Mouse (Mus musculus) heart, postnatal 0 days (tissue): ENCODE data around the gene Hmga1. TPM values are rescaled to one million over a fixed set of nuclear protein-coding genes. Genes with fewer than 3 reads are reported as not detected.

Source experiments
- ATAC-seq: fragments of 200-750 bp; cut with Nextera tagmentation; 2 replicates; pipeline ENCODE4 v1.8.0; 2017; ENCODE audit warnings: low read depth, moderate number of reproducible peaks, moderate library complexity; ENCODE audit not compliant: insufficient read depth
- DNase-seq: peaks from one replicate; pipeline ENCODE4 v3.0.0-alpha.2; 2016; ENCODE audit warnings: low spot score
- H3K27ac ChIP-seq: fragments of 300-500 bp; sonication (generic); 2 replicates; pipeline ENCODE4 v1.5.1; 2014; ENCODE audit warnings: low read depth, mild to moderate bottlenecking
- H3K27me3 ChIP-seq: fragments of 300-500 bp; sonication (generic); 2 replicates; pipeline ENCODE4 v1.6.1; 2014; ENCODE audit warnings: low read length, mixed read lengths; ENCODE audit not compliant: control insufficient read depth, insufficient read depth
- H3K36me3 ChIP-seq: fragments of 300-500 bp; sonication (generic); replicated peaks from 2 replicates; pipeline ENCODE4 v1.6.1; 2014; ENCODE audit warnings: low read length, mixed read lengths; ENCODE audit not compliant: control insufficient read depth, insufficient read depth
- H3K4me1 ChIP-seq: fragments of 300-500 bp; sonication (generic); 2 replicates; pipeline ENCODE4 v1.6.1; 2014; ENCODE audit warnings: antibody characterized with exemption; ENCODE audit not compliant: control insufficient read depth, insufficient read depth
- H3K4me2 ChIP-seq: fragments of 300-500 bp; sonication (generic); 2 replicates; pipeline ENCODE4 v1.6.1; 2014; ENCODE audit warnings: low read depth, mild to moderate bottlenecking, low read length, moderate library complexity
- H3K4me3 ChIP-seq: fragments of 300-500 bp; sonication (generic); 2 replicates; pipeline ENCODE4 v1.5.1; 2014; ENCODE audit warnings: low read depth, low read length
- H3K9ac ChIP-seq: fragments of 300-500 bp; sonication (generic); replicated peaks from 2 replicates; pipeline ENCODE4 v1.6.1; 2014; ENCODE audit warnings: low read depth, low read length, mixed read lengths
- H3K9me3 ChIP-seq: fragments of 300-500 bp; sonication (generic); replicated peaks from 2 replicates; pipeline ENCODE4 v1.6.1; 2016; ENCODE audit warnings: low read length; ENCODE audit not compliant: control insufficient read depth
- CTCF ChIP-seq: IDR thresholded peaks from 2 replicates; pipeline ENCODE4 v1.5.1; 2016; ENCODE audit warnings: antibody characterized with exemption, control low read depth, low read depth
- EP300 ChIP-seq: IDR thresholded peaks from 2 replicates; pipeline ENCODE4 v1.6.1; 2016; ENCODE audit warnings: antibody characterized with exemption, low read depth
- WGBS: fragments of 180-500 bp; shearing (Covaris S2); extraction: QIAGEN DNeasy Blood & Tissue Kit; methylation state at CpG from one replicate; pipeline ENCODE4 v1.1.7; 2014; 5-methylcytosine and 5-hydroxymethylcytosine counted together
- polyA plus RNA-seq: library from polyadenylated mRNA; unstranded; fragments of >200 nt; fragmentation: Nextera tagmentation; extraction: Ambion mirVana; gene quantifications from 2 replicates; pipeline ENCODE4 v1.2.1, GENCODE M21; 2015
- total RNA-seq: library from RNA; depleted of rRNA; stranded (reverse); fragments of >200 nt; gene quantifications from 2 replicates; pipeline ENCODE4 v1.2.3, GENCODE M21; 2014; ENCODE audit warnings: low replicate concordance

Hmga1 gene
- total and polyA plus RNA-seq, 2 experiments from 2014 or later, result 59.7 to 108 TPM

DNA sequence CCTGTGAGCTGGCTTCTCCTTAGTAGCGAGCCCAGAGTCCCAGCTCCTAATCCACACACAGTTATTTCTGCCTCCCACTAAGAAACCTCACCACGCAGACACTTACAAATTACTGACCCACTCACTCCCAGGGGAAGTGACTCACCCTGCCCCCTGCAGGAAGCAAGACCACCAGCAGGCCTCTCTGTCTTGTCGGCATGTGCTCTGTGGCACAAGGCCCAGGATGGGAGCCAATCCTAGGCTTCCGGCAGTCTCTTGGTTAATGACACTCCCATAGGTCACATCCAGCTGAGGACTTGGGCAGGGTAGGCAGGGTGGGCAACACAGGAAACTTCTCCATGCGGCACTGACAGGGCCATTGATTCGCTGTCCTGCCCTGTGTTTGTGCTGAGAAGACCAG, 21.2 kb downstream of the Hmga1 start:
- TF ChIP-seq CTCF (peak; percentile 34), EP300 (no peak)
- DNase-seq (no peak), ATAC-seq (peak; percentile 49)
- H3K9ac ChIP-seq, result no peak overlapping the region
- peaks cover 46% of the 10 kb centered on the region for H3K36me3 ChIP-seq
- H3K27ac ChIP-seq, result no peak overlapping the region
- peaks cover 4% of the 10 kb centered on the region; the same call in 1 of the 2 replicates for H3K4me1 ChIP-seq
- 63% methylated on average over 6 of the region's 6 CpGs for whole genome bisulfite sequencing
- no peak overlapping the region for H3K4me2 ChIP-seq
- no peaks in the 10 kb centered on the region for H3K9me3 ChIP-seq
- no peak overlapping the region for H3K4me3 ChIP-seq
- no peaks in the 10 kb centered on the region for H3K27me3 ChIP-seq

- DNase-seq (no peak), ATAC-seq (no peak)
- no peak for TF ChIP-seq CTCF
- TF ChIP-seq EP300, result no peak
- no peaks in the 10 kb centered on the region for H3K9me3 ChIP-seq
- 92% methylated on average over 10 of the region's 10 CpGs for WGBS
- no peak overlapping the region for H3K4me2 ChIP-seq
- peaks cover 56% of the 10 kb centered on the region for H3K36me3 ChIP-seq
- H3K27ac ChIP-seq, result no peak overlapping the region
- H3K27me3 ChIP-seq, result no peaks in the 10 kb centered on the region
- H3K4me1 ChIP-seq, result peaks cover 8% of the 10 kb centered on the region; the same call in 1 of the 2 replicates
- H3K9ac ChIP-seq, result no peak overlapping the region
- H3K4me3 ChIP-seq, result no peak overlapping the region
Observed at GRCm38 (mm10) chr17:27578487-27578886, 22.2 kb downstream of the Hmga1 start.

DNA sequence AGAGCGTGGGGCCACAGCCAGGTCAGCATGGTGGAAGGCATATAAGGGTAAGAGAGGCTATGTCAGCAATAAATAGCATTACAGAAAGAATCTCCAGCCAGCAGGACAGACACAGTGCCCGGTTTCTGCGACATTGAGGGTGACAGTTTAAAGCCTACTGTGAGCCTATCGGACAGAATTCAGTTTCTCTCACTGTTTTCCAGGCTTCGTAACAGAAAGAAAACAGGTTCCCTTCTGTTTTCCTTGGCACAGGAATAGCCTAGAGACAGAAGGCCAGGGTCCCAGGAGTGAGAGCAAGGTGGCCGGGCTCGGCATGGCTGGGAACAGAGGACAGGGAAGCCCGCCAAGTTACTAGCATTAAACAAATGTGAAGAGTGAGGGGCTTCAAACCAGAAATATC, 23.5 kb downstream of the Hmga1 start:
- no peak overlapping the region for H3K9ac ChIP-seq
- ATAC-seq, result no peak
- no peak overlapping the region for H3K4me2 ChIP-seq
- H3K9me3 ChIP-seq, result no peaks in the 10 kb centered on the region
- no peak overlapping the region for H3K27ac ChIP-seq
- H3K4me1 ChIP-seq, result peaks cover 4% of the 10 kb centered on the region; the same call in 1 of the 2 replicates
- DNase-seq, result no peak
- no peak overlapping the region for H3K4me3 ChIP-seq
- 80% methylated on average over 8 of the region's 8 CpGs for WGBS
- H3K27me3 ChIP-seq, result no peaks in the 10 kb centered on the region
- peaks cover 61% of the 10 kb centered on the region for H3K36me3 ChIP-seq
- no peak for TF ChIP-seq CTCF

DNA sequence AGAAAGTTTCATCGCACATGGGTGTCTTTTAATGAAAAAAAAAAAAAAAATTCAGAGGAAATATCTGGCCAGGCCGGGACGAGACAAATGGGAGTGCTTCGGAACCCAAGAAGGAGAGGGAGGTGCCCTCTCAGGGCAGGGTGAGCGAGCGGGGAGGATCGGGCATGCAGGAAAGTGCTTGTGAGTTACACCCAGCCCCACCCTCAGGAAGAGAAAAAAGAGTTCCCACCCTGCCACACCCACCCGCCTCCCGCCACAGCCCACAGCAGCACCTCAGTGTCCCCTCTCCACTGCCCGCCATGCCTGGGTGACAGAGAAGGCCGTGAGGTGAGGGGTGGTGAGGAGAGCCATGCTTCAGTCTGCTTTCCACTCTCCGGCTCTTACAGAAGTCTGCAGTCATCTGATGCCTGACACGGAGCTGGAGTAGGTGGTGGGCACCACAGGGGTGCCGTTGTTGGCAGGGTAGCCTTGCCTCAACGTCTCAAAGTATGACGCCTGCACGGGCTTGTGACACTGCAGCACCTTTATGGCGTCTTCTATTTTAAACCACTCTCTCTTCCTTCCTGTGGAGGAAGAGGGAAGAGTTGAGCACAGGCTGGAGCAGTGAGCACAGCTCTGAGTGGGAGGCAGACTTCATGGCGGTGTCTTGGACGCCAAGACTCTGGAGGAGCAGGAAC, 24.2 kb downstream of the Hmga1 start:
- peaks cover 67% of the 10 kb centered on the region for H3K36me3 ChIP-seq
- 84% methylated on average over 18 of the region's 20 CpGs for WGBS
- TF ChIP-seq EP300, result no peak
- TF ChIP-seq CTCF, result no peak

GRCm38 (mm10) chr17:27583185-27583894, 27.0 kb downstream of the Hmga1 start:
- WGBS, result 74% methylated on average over 13 of the region's 13 CpGs
- no peak overlapping the region for H3K27ac ChIP-seq
- ATAC-seq (no peak), DNase-seq (no peak)
- H3K9me3 ChIP-seq, result no peaks in the 10 kb centered on the region
- no peak overlapping the region for H3K4me2 ChIP-seq
- TF ChIP-seq EP300 (no peak), CTCF (no peak)
- no peak overlapping the region for H3K9ac ChIP-seq
- H3K27me3 ChIP-seq, result no peaks in the 10 kb centered on the region
- peaks cover 60% of the 10 kb centered on the region for H3K36me3 ChIP-seq
- H3K4me1 ChIP-seq, result peaks cover 19% of the 10 kb centered on the region; the same call in 1 of the 2 replicates
- H3K4me3 ChIP-seq, result no peak overlapping the region

More for the DNA sequence above, 24.2 kb downstream of the Hmga1 start:
- H3K27me3 ChIP-seq, result no peaks in the 10 kb centered on the region
- H3K4me1 ChIP-seq, result peaks cover 4% of the 10 kb centered on the region; the same call in 1 of the 2 replicates
- no peak overlapping the region for H3K4me2 ChIP-seq
- ATAC-seq (no peak), DNase-seq (no peak)
- no peak overlapping the region for H3K9ac ChIP-seq
- H3K4me3 ChIP-seq, result no peak overlapping the region
- no peak overlapping the region for H3K27ac ChIP-seq
- H3K9me3 ChIP-seq, result no peaks in the 10 kb centered on the region
